Mouse (Mus musculus) ES-Bruce4 (cell line): ENCODE data around the gene Clcn7.

Experiments used
- CTCF ChIP-seq: IDR thresholded peaks from one replicate; pipeline ENCODE4 v1.8.1; 2011; ENCODE audit warnings: low read depth, low read length
- POLR2A ChIP-seq: IDR thresholded peaks from one replicate; pipeline ENCODE4 v1.8.1; 2011; ENCODE audit warnings: low read length; ENCODE audit not compliant: insufficient read depth

DNA sequence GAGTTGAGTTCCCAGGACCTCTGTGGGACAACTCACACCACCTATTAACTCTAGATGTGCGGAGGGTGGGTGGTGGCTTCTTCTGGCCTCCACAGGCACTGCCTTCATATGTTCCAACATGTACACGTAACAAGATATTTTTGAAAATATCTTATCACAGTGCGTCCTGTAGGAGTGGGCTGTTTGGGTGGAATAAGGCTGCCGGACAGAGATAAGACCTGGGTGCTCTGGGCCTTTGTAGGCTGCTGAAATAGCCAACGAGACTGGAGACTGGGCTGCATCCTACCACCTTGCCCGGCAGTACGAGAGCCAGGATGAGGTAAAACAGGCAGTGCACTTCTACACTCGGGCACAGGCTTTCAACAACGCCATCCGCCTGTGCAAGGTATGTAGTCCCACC is 44.0 kb upstream of the Clcn7 start:
- TF ChIP-seq CTCF (no peak), POLR2A (no peak)
